Mouse (Mus musculus) hindbrain, postnatal 0 days (tissue): ENCODE data around the gene Tmem273. TPM values are rescaled to one million over a fixed set of nuclear protein-coding genes. Genes with fewer than 3 reads are reported as not detected.

Experiments used
- ATAC-seq: fragments of 200-750 bp; cut with Nextera tagmentation; 2 replicates; pipeline ENCODE4 v1.8.0; 2017; ENCODE audit warnings: mild to moderate bottlenecking, moderate TSS enrichment, moderate library complexity
- DNase-seq: peaks from one replicate; pipeline ENCODE4 v3.0.0-alpha.2; 2015; ENCODE audit warnings: low spot score
- H3K27ac ChIP-seq: fragments of 300-500 bp; sonication (generic); 2 replicates; pipeline ENCODE4 v1.5.1; 2014; ENCODE audit warnings: mild to moderate bottlenecking
- H3K27me3 ChIP-seq: fragments of 300-500 bp; sonication (generic); 2 replicates; pipeline ENCODE4 v1.6.1; 2014; ENCODE audit warnings: low read length, mixed read lengths; ENCODE audit not compliant: insufficient read depth
- H3K36me3 ChIP-seq: fragments of 300-500 bp; sonication (generic); 2 replicates; pipeline ENCODE4 v1.6.1; 2014; ENCODE audit warnings: low read length, mixed read lengths; ENCODE audit not compliant: insufficient read depth
- H3K4me1 ChIP-seq: fragments of 300-500 bp; sonication (generic); 2 replicates; pipeline ENCODE4 v1.6.1; 2014; ENCODE audit warnings: antibody characterized with exemption, low read length, mixed read lengths; ENCODE audit not compliant: insufficient read depth
- H3K4me2 ChIP-seq: fragments of 300-500 bp; sonication (generic); 2 replicates; pipeline ENCODE4 v1.6.1; 2014; ENCODE audit warnings: low read depth, mild to moderate bottlenecking, low read length, moderate library complexity, mixed read lengths
- H3K4me3 ChIP-seq: fragments of 300-500 bp; sonication (generic); 2 replicates; pipeline ENCODE4 v1.5.1; 2014; ENCODE audit warnings: low read length
- H3K9ac ChIP-seq: fragments of 300-500 bp; sonication (generic); replicated peaks from 2 replicates; pipeline ENCODE4 v1.6.1; 2014; ENCODE audit warnings: mild to moderate bottlenecking, low read length, moderate library complexity, mixed read lengths
- H3K9me3 ChIP-seq: fragments of 300-500 bp; sonication (generic); 2 replicates; pipeline ENCODE4 v1.6.1; 2016; ENCODE audit warnings: low read length, mixed read lengths
- CTCF ChIP-seq: IDR thresholded peaks from 2 replicates; pipeline ENCODE4 v1.5.1; 2016; ENCODE audit warnings: antibody characterized with exemption, control low read depth, low read depth
- WGBS: fragments of 180-500 bp; shearing (Covaris S2); extraction: QIAGEN DNeasy Blood & Tissue Kit; methylation state at CpG from one replicate; pipeline ENCODE4 v1.1.7; 2014; 5-methylcytosine and 5-hydroxymethylcytosine counted together
- polyA plus RNA-seq: library from polyadenylated mRNA; unstranded; fragments of >200 nt; fragmentation: Nextera tagmentation; extraction: Ambion mirVana; gene quantifications from 2 replicates; pipeline ENCODE4 v1.2.1, GENCODE M21; 2015
- total RNA-seq: library from RNA; depleted of rRNA; stranded (reverse); fragments of >200 nt; gene quantifications from 2 replicates; pipeline ENCODE4 v1.2.3, GENCODE M21; 2014

Gene Tmem273
- total and polyA plus RNA-seq, 2 experiments from 2014 or later = 0.16 to 1.2 TPM

GRCm38 (mm10) chr14:32827994-32828650 lies 42.4 kb downstream of the Tmem273 start:
- Histone ChIP-seq H3K27ac (no peak overlapping the region), H3K36me3 (no peaks in the 10 kb centered on the region), H3K4me3 (no peak overlapping the region), H3K4me2 (no peak overlapping the region), H3K27me3 (no peaks in the 10 kb centered on the region), H3K4me1 (0 out of 2 replicates have a peak, but pooled peaks cover 3% of the 10 kb centered on the region), H3K9me3 (no peaks in the 10 kb centered on the region), H3K9ac (no peak overlapping the region)
- WGBS = 39% methylated on average over 6 of the region's 6 CpGs
- DNase-seq (no peak), ATAC-seq (peak; percentile 38; the same call in 1 of the 2 replicates)
- no peak; the same call in 1 of the 2 replicates for TF ChIP-seq CTCF

DNA sequence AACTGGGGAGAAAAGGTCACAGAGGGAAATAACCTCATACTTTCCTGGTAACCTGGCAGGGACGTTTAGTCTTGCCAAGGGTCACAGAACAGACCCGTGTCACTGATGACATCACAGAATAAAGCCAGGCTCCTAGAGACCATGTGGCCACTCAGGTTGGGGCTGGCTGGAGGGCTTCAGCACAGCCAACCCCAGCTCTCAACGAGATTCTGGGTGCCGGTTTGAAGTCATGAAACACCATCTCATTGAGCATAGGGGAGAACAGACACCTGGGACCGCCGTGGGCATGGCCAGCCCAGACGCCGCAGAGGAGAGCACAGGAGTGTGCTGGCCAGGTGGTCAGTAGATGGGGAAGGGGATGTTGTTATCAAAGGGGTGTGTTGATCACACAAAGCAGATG lies 48.1 kb downstream of the Tmem273 start, which contains the start of gene Fam170b:
TSS of gene Fam170b (plus strand) at position 116 of the 400 bp plus-strand sequence.
- H3K4me3 ChIP-seq = no peak within 1 kb of the TSS
- H3K27ac ChIP-seq = no peak within 1 kb of the TSS
- TF ChIP-seq CTCF = no peak
- no peaks in the 10 kb centered on the region for H3K9me3 ChIP-seq
- no peaks in the 10 kb centered on the region for H3K4me1 ChIP-seq
- 84% methylated on average over 8 of the region's 8 CpGs for WGBS
- no peaks in the 10 kb centered on the region for H3K36me3 ChIP-seq
- no peak within 1 kb of the TSS for H3K9ac ChIP-seq
- H3K4me2 ChIP-seq = no peak within 1 kb of the TSS
- DNase-seq (no peak), ATAC-seq (no peak)
- no peaks in the 10 kb centered on the region for H3K27me3 ChIP-seq

- no peak overlapping the region for H3K4me2 ChIP-seq
- 82% methylated on average over 14 of the region's 14 CpGs for WGBS
- ATAC-seq (no peak), DNase-seq (no peak)
- no peak overlapping the region for H3K9ac ChIP-seq
- no peaks in the 10 kb centered on the region for H3K9me3 ChIP-seq
- no peaks in the 10 kb centered on the region for H3K27me3 ChIP-seq
- H3K4me3 ChIP-seq = no peak overlapping the region
- no peak for TF ChIP-seq CTCF
- no peaks in the 10 kb centered on the region for H3K4me1 ChIP-seq
- no peak overlapping the region for H3K27ac ChIP-seq
- no peaks in the 10 kb centered on the region for H3K36me3 ChIP-seq
Observed at GRCm38 (mm10) chr14:32835181-32835580, 49.4 kb downstream of the Tmem273 start.

GRCm38 (mm10) chr14:32835596-32835995 lies 49.8 kb downstream of the Tmem273 start:
- TF ChIP-seq CTCF = no peak
- no peaks in the 10 kb centered on the region for H3K4me1 ChIP-seq
- no peaks in the 10 kb centered on the region for H3K36me3 ChIP-seq
- DNase-seq (no peak), ATAC-seq (no peak)
- no peaks in the 10 kb centered on the region for H3K27me3 ChIP-seq
- H3K4me3 ChIP-seq = no peak overlapping the region
- no peak overlapping the region for H3K27ac ChIP-seq
- no peak overlapping the region for H3K9ac ChIP-seq
- no peak overlapping the region for H3K4me2 ChIP-seq
- H3K9me3 ChIP-seq = no peaks in the 10 kb centered on the region
- 83% methylated on average over 14 of the region's 14 CpGs for WGBS

- Histone ChIP-seq H3K9me3 (no peaks in the 10 kb centered on the region), H3K4me3 (no peak overlapping the region), H3K27me3 (no peaks in the 10 kb centered on the region), H3K4me2 (no peak overlapping the region), H3K36me3 (no peaks in the 10 kb centered on the region), H3K27ac (no peak overlapping the region), H3K4me1 (no peaks in the 10 kb centered on the region), H3K9ac (no peak overlapping the region)
- TF ChIP-seq CTCF = no peak
- ATAC-seq = no peak
- DNase-seq = no peak
- 91% methylated on average over 11 of the region's 11 CpGs for WGBS
Observed at GRCm38 (mm10) chr14:32836191-32836590, 50.4 kb downstream of the Tmem273 start.

GRCm38 (mm10) chr14:32842052-32842451 lies 56.3 kb downstream of the Tmem273 start:
- no peak overlapping the region for H3K4me3 ChIP-seq
- H3K36me3 ChIP-seq = no peaks in the 10 kb centered on the region
- H3K4me2 ChIP-seq = no peak overlapping the region
- no peak overlapping the region for H3K9ac ChIP-seq
- H3K4me1 ChIP-seq = no peaks in the 10 kb centered on the region
- ATAC-seq (no peak), DNase-seq (no peak)
- H3K27ac ChIP-seq = no peak overlapping the region
- H3K9me3 ChIP-seq = no peaks in the 10 kb centered on the region
- H3K27me3 ChIP-seq = no peaks in the 10 kb centered on the region
- TF ChIP-seq CTCF = no peak

- ATAC-seq (no peak), DNase-seq (no peak)
- Histone ChIP-seq H3K9me3 (no peaks in the 10 kb centered on the region), H3K4me3 (no peak overlapping the region), H3K4me1 (0 out of 2 replicates have a peak, but pooled peaks cover 5% of the 10 kb centered on the region), H3K4me2 (no peak overlapping the region), H3K27me3 (0 out of 2 replicates have a peak, but pooled peaks cover 3% of the 10 kb centered on the region), H3K9ac (no peak overlapping the region), H3K27ac (no peak overlapping the region), H3K36me3 (no peaks in the 10 kb centered on the region)
- TF ChIP-seq CTCF = no peak
- WGBS = 91% methylated on average over 4 of the region's 4 CpGs
Observed at GRCm38 (mm10) chr14:32854059-32854458, 68.3 kb downstream of the Tmem273 start.
